Mouse (Mus musculus): ENCODE measurements around the gene Arhgap42. TPM values are rescaled to one million over a fixed set of nuclear protein-coding genes. Genes with fewer than 3 reads are reported as not detected.

The Arhgap42 gene
- polyA plus RNA-seq, 1 experiment from 2014 or later: 20.1 TPM

DNA sequence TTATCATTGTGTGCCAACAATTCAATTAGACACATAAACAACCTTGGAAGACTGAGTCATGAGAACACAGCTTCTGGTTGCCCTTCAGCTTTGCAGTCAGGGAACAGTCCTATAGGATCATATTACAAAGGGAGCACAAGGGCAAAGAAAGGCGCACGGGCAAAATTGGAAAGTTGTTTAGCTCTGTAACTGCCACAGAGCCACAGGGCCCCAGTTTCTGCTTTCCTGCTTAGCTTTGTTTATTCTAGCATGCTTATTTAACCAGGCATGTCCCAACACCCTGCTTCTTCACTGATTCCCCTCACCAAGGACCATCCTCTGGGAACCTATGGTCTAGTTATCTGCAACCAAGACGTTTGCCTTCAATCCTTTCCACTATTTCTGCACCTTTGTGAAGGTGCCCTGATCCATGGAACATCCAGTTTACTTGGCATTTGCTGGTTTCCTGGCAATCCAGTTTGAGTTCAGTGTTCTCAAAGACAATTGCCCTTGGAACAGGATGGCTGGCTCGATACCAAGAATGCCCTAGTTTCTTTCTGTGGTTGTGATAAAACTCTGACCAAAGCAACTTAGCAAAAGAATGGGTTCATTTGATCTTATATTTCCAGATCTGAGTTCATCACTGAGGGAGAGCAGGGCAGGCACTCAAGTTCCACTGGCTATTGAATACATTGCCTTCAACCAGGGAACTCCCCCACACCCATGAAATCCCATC, 111.7 kb downstream of the Arhgap42 start:
- H3K4me3 ChIP-seq (replicated peaks; ENCODE audit: low read length): no peak overlapping the region
- no peak for ATAC-seq
- H3K9ac ChIP-seq (replicated peaks; ENCODE audit: low read depth, low read length): no peak overlapping the region
- H3K27me3 ChIP-seq (replicated peaks; ENCODE audit: control insufficient read depth, insufficient read depth, low read length): no peaks in the 10 kb centered on the region
- H3K9me3 ChIP-seq (ENCODE audit: control insufficient read depth, low read length): no peaks in the 10 kb centered on the region
- H3K4me2 ChIP-seq (ENCODE audit: low read length): no peak overlapping the region
- no peaks in the 10 kb centered on the region for H3K4me1 ChIP-seq (replicated peaks; ENCODE audit: control insufficient read depth, insufficient read depth, low read length)
- H3K27ac ChIP-seq (ENCODE audit: low read length): no peak overlapping the region
- 41% methylated on average over 4 of the region's 4 CpGs for WGBS
- no peaks in the 10 kb centered on the region for H3K36me3 ChIP-seq (ENCODE audit: control insufficient read depth, insufficient read depth)

DNA sequence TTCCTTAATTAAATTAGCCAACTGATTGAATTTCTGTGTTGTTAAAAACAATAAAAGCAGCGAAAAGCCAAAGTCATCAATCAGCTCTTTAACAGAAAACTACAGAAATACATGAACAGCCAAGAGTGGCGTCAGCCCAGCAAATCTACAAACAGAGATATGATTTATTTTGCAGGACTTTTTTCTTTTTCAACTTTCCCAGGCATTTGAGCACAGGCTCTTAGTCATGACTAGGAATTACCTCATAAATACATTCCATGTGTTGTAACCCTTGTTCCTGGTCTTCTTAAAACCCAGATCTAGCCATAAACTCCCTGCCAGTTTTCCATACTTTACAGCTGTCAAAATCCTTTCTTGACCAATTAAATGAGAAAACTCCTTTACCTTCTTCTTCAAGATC, 114.7 kb downstream of the Arhgap42 start:
- WGBS: 94% methylated on average over 2 of the region's 2 CpGs
- H3K27ac ChIP-seq (ENCODE audit: low read length): no peak overlapping the region

DNA sequence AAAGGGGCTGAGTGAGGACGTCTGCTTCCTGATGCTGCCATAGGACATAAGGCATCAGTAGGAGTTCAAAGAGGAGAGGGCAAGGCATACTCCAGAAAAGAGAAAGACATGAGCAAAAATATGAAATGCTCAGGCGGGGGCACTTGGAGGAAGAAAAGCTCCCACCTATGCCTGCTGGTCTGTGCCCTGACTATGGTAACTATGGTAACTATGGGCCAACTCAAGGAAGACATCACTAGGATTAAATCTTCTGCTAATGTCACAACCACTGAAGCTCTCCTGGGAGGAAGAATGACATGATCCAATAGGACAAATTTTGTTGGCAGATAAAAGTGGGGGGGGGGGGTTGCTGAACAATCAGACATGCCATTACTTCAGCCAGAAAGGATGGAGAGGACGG, 124.6 kb downstream of the Arhgap42 start:
- ATAC-seq: no peak
- 83% methylated on average over 3 of the region's 3 CpGs for WGBS

More for the DNA sequence above, 114.7 kb downstream of the Arhgap42 start:
- no peaks in the 10 kb centered on the region for H3K36me3 ChIP-seq (ENCODE audit: control insufficient read depth, insufficient read depth)
- H3K4me1 ChIP-seq (replicated peaks; ENCODE audit: control insufficient read depth, insufficient read depth, low read length): no peaks in the 10 kb centered on the region
- H3K27me3 ChIP-seq (replicated peaks; ENCODE audit: control insufficient read depth, insufficient read depth, low read length): no peaks in the 10 kb centered on the region
- no peak for ATAC-seq
- H3K4me3 ChIP-seq (replicated peaks; ENCODE audit: low read length): no peak overlapping the region
- no peak overlapping the region for H3K4me2 ChIP-seq (ENCODE audit: low read length)
- H3K9me3 ChIP-seq (ENCODE audit: control insufficient read depth, low read length): no peaks in the 10 kb centered on the region
- H3K9ac ChIP-seq (replicated peaks; ENCODE audit: low read depth, low read length): no peak overlapping the region

GRCm38 (mm10) chr9:9113847-9114246, 125.1 kb downstream of the Arhgap42 start:
- no peak overlapping the region for H3K9ac ChIP-seq (replicated peaks; ENCODE audit: low read depth, low read length)
- 77% methylated on average over 1 of the region's 1 CpGs for WGBS
- H3K27me3 ChIP-seq (replicated peaks; ENCODE audit: control insufficient read depth, insufficient read depth, low read length): no peaks in the 10 kb centered on the region
- H3K36me3 ChIP-seq (ENCODE audit: control insufficient read depth, insufficient read depth): no peaks in the 10 kb centered on the region
- ATAC-seq: no peak
- H3K27ac ChIP-seq (ENCODE audit: low read length): no peak overlapping the region
- H3K4me3 ChIP-seq (replicated peaks; ENCODE audit: low read length): no peak overlapping the region
- H3K9me3 ChIP-seq (ENCODE audit: control insufficient read depth, low read length): no peaks in the 10 kb centered on the region
- H3K4me1 ChIP-seq (replicated peaks; ENCODE audit: control insufficient read depth, insufficient read depth, low read length): no peaks in the 10 kb centered on the region
- no peak overlapping the region for H3K4me2 ChIP-seq (ENCODE audit: low read length)

More for the DNA sequence above, 124.6 kb downstream of the Arhgap42 start:
- Histone ChIP-seq H3K9me3 (ENCODE audit: control insufficient read depth, low read length) (no peaks in the 10 kb centered on the region), H3K27ac (ENCODE audit: low read length) (no peak overlapping the region), H3K4me3 (replicated peaks; ENCODE audit: low read length) (no peak overlapping the region), H3K4me2 (ENCODE audit: low read length) (no peak overlapping the region), H3K36me3 (ENCODE audit: control insufficient read depth, insufficient read depth) (no peaks in the 10 kb centered on the region), H3K9ac (replicated peaks; ENCODE audit: low read depth, low read length) (no peak overlapping the region), H3K4me1 (replicated peaks; ENCODE audit: control insufficient read depth, insufficient read depth, low read length) (no peaks in the 10 kb centered on the region), H3K27me3 (replicated peaks; ENCODE audit: control insufficient read depth, insufficient read depth, low read length) (no peaks in the 10 kb centered on the region)

DNA sequence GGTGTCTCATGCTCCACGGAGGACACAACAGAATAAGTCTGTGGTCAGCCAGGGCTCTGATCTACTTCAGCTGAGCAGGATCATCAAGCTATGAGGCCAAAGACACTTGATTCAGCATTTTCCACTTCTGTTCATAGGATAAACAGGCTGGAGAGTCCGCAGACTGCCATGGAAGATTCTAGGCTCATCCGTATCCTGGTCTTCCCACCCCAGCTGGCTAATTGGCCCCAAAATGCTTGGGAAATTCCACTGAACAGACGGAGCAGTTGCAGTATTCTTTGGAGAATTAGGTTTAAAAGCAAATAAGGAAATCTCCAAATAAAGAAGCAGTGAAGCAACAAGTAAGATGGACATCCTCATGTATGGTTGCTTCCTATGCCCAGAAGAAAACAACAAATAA, 126.0 kb downstream of the Arhgap42 start:
- no peak for ATAC-seq
- Histone ChIP-seq H3K4me3 (replicated peaks; ENCODE audit: low read length) (no peak overlapping the region), H3K36me3 (ENCODE audit: control insufficient read depth, insufficient read depth) (no peaks in the 10 kb centered on the region), H3K4me2 (ENCODE audit: low read length) (no peak overlapping the region), H3K9me3 (ENCODE audit: control insufficient read depth, low read length) (no peaks in the 10 kb centered on the region), H3K27me3 (replicated peaks; ENCODE audit: control insufficient read depth, insufficient read depth, low read length) (no peaks in the 10 kb centered on the region), H3K4me1 (replicated peaks; ENCODE audit: control insufficient read depth, insufficient read depth, low read length) (no peaks in the 10 kb centered on the region), H3K27ac (ENCODE audit: low read length) (no peak overlapping the region), H3K9ac (replicated peaks; ENCODE audit: low read depth, low read length) (no peak overlapping the region)
- whole genome bisulfite sequencing: 89% methylated on average over 4 of the region's 4 CpGs

GRCm38 (mm10) chr9:9107697-9108096, 131.2 kb downstream of the Arhgap42 start:
- H3K9me3 ChIP-seq (ENCODE audit: control insufficient read depth, low read length): no peaks in the 10 kb centered on the region
- H3K4me3 ChIP-seq (replicated peaks; ENCODE audit: low read length): no peak overlapping the region
- H3K4me2 ChIP-seq (ENCODE audit: low read length): no peak overlapping the region
- H3K4me1 ChIP-seq (replicated peaks; ENCODE audit: control insufficient read depth, insufficient read depth, low read length): no peaks in the 10 kb centered on the region
- ATAC-seq: no peak
- H3K9ac ChIP-seq (replicated peaks; ENCODE audit: low read depth, low read length): no peak overlapping the region
- no peaks in the 10 kb centered on the region for H3K36me3 ChIP-seq (ENCODE audit: control insufficient read depth, insufficient read depth)
- no peak overlapping the region for H3K27ac ChIP-seq (ENCODE audit: low read length)
- no peaks in the 10 kb centered on the region for H3K27me3 ChIP-seq (replicated peaks; ENCODE audit: control insufficient read depth, insufficient read depth, low read length)

DNA sequence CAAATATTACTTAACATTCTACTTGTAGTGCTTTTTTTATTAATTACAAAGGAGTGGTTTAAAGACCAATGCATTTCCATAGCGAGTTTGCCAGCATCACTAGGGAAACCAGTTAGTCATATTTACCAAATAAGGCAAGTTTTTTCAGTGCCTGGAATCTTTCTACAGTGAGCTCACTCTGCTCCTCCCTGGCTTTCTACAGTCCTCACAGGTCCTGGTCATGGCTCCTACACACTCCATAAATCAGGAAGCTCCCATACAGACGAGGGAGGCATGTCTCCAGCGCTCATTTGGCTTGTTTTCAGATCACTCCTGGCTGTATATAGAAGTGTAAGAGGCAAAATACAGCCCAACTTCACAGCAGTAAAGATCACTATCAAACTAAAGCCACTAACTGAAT, 134.1 kb downstream of the Arhgap42 start:
- ATAC-seq: no peak
- Histone ChIP-seq H3K36me3 (ENCODE audit: control insufficient read depth, insufficient read depth) (no peaks in the 10 kb centered on the region), H3K4me1 (replicated peaks; ENCODE audit: control insufficient read depth, insufficient read depth, low read length) (no peaks in the 10 kb centered on the region), H3K9ac (replicated peaks; ENCODE audit: low read depth, low read length) (no peak overlapping the region), H3K4me3 (replicated peaks; ENCODE audit: low read length) (no peak overlapping the region), H3K27ac (ENCODE audit: low read length) (no peak overlapping the region), H3K27me3 (replicated peaks; ENCODE audit: control insufficient read depth, insufficient read depth, low read length) (no peaks in the 10 kb centered on the region), H3K9me3 (ENCODE audit: control insufficient read depth, low read length) (no peaks in the 10 kb centered on the region), H3K4me2 (ENCODE audit: low read length) (no peak overlapping the region)
- 82% methylated on average over 3 of the region's 3 CpGs for WGBS

DNA sequence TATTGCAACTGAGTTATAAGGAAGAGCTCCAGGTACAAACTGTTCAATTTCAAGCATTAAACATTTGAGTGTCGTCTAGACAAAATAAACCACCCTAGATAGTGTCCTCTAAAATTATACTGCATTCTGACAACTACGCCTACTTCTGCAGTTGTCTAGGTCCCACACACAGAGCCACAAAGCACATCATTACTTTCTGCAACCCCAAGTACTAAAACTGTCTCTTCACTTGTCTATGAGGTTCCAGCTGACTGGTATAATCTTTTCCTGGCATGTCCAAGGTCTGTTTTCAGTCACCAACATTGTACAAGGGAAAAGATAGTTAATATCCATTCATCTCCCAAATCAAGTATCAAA, 136.8 kb downstream of the Arhgap42 start:
- no peaks in the 10 kb centered on the region for H3K9me3 ChIP-seq (ENCODE audit: control insufficient read depth, low read length)
- no peak for ATAC-seq
- no peaks in the 10 kb centered on the region for H3K4me1 ChIP-seq (replicated peaks; ENCODE audit: control insufficient read depth, insufficient read depth, low read length)
- H3K4me2 ChIP-seq (ENCODE audit: low read length): no peak overlapping the region
- H3K27ac ChIP-seq (ENCODE audit: low read length): no peak overlapping the region
- WGBS: 94% methylated on average over 2 of the region's 2 CpGs
- H3K36me3 ChIP-seq (ENCODE audit: control insufficient read depth, insufficient read depth): no peaks in the 10 kb centered on the region
- no peak overlapping the region for H3K9ac ChIP-seq (replicated peaks; ENCODE audit: low read depth, low read length)
- no peak overlapping the region for H3K4me3 ChIP-seq (replicated peaks; ENCODE audit: low read length)
- H3K27me3 ChIP-seq (replicated peaks; ENCODE audit: control insufficient read depth, insufficient read depth, low read length): no peaks in the 10 kb centered on the region

DNA sequence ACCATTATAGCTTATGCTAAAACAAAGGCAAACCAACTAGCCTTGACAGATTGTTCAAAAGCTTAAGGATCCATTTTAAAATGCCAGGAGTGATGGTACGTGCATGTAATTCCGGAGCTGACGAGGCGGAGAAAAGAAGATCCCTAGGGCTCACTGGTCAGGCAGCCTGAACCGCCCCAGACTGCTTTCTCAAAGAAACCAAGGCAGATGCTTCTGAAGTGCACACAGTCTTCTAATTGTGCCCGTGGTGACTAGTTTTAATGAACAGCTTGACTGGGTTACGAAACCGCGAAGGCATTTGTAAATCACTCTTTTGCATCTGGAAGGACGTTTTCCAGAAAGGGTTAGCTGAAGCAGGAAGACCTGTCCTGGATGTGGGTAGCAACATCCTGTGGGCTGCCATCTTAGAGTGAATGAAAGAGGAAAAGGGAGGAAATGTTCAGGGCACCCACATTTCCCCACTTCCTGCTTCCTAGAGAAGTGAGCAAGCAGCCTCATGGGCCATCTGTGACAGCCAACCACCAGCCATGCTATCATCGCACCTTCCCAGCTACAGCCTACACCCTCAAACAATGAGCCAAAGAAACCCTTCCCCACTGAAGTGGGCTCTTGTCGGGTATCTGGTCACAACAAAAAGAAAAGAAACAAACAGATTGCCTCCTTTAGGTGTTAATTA, 137.3 kb downstream of the Arhgap42 start:
- 73% methylated on average over 12 of the region's 12 CpGs for WGBS
- ATAC-seq: no peak
- H3K27ac ChIP-seq (ENCODE audit: low read length): no peak overlapping the region
- no peak overlapping the region for H3K4me2 ChIP-seq (ENCODE audit: low read length)
- H3K4me3 ChIP-seq (replicated peaks; ENCODE audit: low read length): no peak overlapping the region
- H3K36me3 ChIP-seq (ENCODE audit: control insufficient read depth, insufficient read depth): no peaks in the 10 kb centered on the region
- H3K4me1 ChIP-seq (replicated peaks; ENCODE audit: control insufficient read depth, insufficient read depth, low read length): no peaks in the 10 kb centered on the region
- no peaks in the 10 kb centered on the region for H3K27me3 ChIP-seq (replicated peaks; ENCODE audit: control insufficient read depth, insufficient read depth, low read length)
- H3K9ac ChIP-seq (replicated peaks; ENCODE audit: low read depth, low read length): no peak overlapping the region
- no peaks in the 10 kb centered on the region for H3K9me3 ChIP-seq (ENCODE audit: control insufficient read depth, low read length)

Measured in forebrain, embryonic 16.5 days (tissue).